Mouse (Mus musculus): ENCODE results near the gene Tff1. TPM values are rescaled to one million over a fixed set of nuclear protein-coding genes. Genes with fewer than 3 reads are reported as not detected.
A peak's percentile ranks its signal among the peaks of the same experiment; 100 is the strongest.

The Tff1 gene
- polyA plus RNA-seq, 1 experiment from 2014 or later, result 2.7 TPM

DNA sequence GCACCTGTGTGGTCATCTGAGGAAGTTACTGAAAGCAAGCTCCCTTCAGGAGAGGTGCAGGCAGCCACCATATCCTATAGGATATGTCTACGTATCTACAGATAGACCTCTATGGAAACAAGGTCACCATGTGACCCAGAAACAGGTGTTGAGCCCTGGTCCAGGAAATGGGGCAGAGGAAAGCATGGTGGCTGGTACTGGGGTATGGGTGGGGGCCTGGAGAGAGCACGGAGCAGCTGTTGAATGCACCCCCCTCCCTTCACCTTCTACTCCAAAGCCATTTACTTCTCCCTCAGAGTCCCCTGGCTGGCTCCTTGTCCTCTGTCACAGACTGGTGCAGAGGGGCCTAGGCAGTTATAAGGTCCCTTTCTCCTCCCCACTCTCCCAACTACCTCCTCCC is 1.3 kb downstream of the Tff1 start:
- H3K9ac ChIP-seq (ENCODE audit: low read depth, low read length), result no peak overlapping the region
- H3K4me3 ChIP-seq (ENCODE audit: low read length), result no peak overlapping the region

DNA sequence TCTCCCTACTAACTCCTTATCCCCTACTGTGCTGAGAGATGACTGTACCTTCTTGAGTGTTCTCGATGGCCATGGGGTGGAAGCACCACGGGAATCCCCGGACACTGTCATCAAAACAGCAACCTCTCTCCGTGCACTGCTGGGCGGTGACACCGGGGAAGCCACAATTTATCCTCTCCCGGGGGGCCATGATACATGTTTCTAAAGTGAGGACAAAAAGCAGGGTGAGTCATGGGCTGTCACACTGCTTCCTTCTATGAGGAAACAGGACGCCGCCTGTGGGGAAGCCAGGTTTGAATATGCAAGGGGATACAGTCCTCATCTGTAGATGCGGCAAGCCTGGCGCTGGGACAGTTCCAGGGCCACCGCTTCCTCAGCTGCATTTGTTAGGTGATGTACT is 2.5 kb downstream of the Tff1 start:
- H3K4me1 ChIP-seq (ENCODE audit: control insufficient read depth, insufficient read depth, low read length), result no peaks in the 10 kb centered on the region
- H3K36me3 ChIP-seq (ENCODE audit: control insufficient read depth, insufficient read depth, low read length), result no peaks in the 10 kb centered on the region
- no peak overlapping the region for H3K27ac ChIP-seq (ENCODE audit: low read length)
- 81% methylated on average over 12 of the region's 12 CpGs for WGBS
- H3K4me2 ChIP-seq (ENCODE audit: low read depth, low read length), result no peak overlapping the region
- no peak overlapping the region for H3K4me3 ChIP-seq (ENCODE audit: low read length)
- no peak overlapping the region for H3K9ac ChIP-seq (ENCODE audit: low read depth, low read length)
- H3K27me3 ChIP-seq (replicated peaks; ENCODE audit: control insufficient read depth, insufficient read depth, low read length), result no peaks in the 10 kb centered on the region
- H3K9me3 ChIP-seq (ENCODE audit: control insufficient read depth, low read length), result no peaks in the 10 kb centered on the region
- ATAC-seq, result no peak

More for the DNA sequence above, 1.3 kb downstream of the Tff1 start:
- no peak overlapping the region for H3K4me2 ChIP-seq (ENCODE audit: low read depth, low read length)
- no peaks in the 10 kb centered on the region for H3K27me3 ChIP-seq (replicated peaks; ENCODE audit: control insufficient read depth, insufficient read depth, low read length)
- H3K9me3 ChIP-seq (ENCODE audit: control insufficient read depth, low read length), result no peaks in the 10 kb centered on the region
- WGBS, result 79% methylated on average over 2 of the region's 2 CpGs
- ATAC-seq, result no peak
- no peak overlapping the region for H3K27ac ChIP-seq (ENCODE audit: low read length)
- no peaks in the 10 kb centered on the region for H3K36me3 ChIP-seq (ENCODE audit: control insufficient read depth, insufficient read depth, low read length)
- no peaks in the 10 kb centered on the region for H3K4me1 ChIP-seq (ENCODE audit: control insufficient read depth, insufficient read depth, low read length)

DNA sequence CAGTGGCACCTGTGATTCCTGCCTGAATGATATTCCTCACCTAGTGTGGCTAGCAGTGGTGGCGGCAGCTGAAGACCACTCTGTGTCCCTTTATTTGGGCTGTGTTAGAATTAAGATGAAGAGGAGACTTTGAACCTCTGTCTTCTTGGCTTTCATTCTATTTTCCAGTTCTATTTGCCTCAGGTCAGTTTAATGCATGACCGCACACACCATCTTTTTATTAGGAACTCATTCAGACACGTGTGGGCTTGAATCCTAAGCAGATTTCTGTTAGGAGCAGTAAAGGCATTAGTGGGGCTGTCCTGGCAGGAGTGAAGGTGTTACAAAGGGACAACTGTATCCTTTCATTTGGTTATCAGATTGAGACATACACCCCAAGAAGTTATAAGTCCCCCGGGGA is 4.8 kb downstream of the Tff1 start:
- Histone ChIP-seq H3K4me2 (ENCODE audit: low read depth, low read length) (no peak overlapping the region), H3K27ac (ENCODE audit: low read length) (no peak overlapping the region), H3K9ac (ENCODE audit: low read depth, low read length) (no peak overlapping the region), H3K36me3 (ENCODE audit: control insufficient read depth, insufficient read depth, low read length) (no peaks in the 10 kb centered on the region), H3K27me3 (replicated peaks; ENCODE audit: control insufficient read depth, insufficient read depth, low read length) (no peaks in the 10 kb centered on the region), H3K9me3 (ENCODE audit: control insufficient read depth, low read length) (no peaks in the 10 kb centered on the region), H3K4me3 (ENCODE audit: low read length) (no peak overlapping the region), H3K4me1 (ENCODE audit: control insufficient read depth, insufficient read depth, low read length) (0 out of 2 replicates have a peak, but pooled peaks cover 3% of the 10 kb centered on the region)
- ATAC-seq, result no peak
- WGBS, result 84% methylated on average over 4 of the region's 4 CpGs

DNA sequence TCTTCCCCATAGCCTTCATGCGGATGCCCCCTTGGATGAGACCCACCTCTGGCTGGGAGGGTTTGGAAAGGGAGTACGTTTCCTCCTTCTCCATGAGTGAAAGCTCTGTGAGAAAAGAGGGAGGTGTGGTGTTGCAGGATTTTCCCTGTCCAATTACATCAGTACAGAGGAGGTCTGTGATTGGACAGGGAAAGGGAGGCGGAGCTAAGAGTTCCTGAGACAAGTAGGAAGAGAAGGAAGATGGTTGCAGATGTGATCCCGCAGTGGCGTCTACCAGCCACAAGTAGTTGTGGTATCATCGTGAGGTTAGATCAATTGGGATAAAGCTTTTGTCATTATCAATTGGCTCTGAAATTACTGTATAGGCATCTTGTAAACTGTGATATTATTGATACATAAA is 7.2 kb downstream of the Tff1 start:
- no peak overlapping the region for H3K4me3 ChIP-seq (ENCODE audit: low read length)
- ATAC-seq, result no peak
- H3K27ac ChIP-seq (ENCODE audit: low read length), result no peak overlapping the region
- H3K9me3 ChIP-seq (ENCODE audit: control insufficient read depth, low read length), result no peaks in the 10 kb centered on the region
- H3K4me1 ChIP-seq (ENCODE audit: control insufficient read depth, insufficient read depth, low read length), result 0 out of 2 replicates have a peak, but pooled peaks cover 3% of the 10 kb centered on the region
- 81% methylated on average over 6 of the region's 6 CpGs for WGBS
- no peak overlapping the region for H3K4me2 ChIP-seq (ENCODE audit: low read depth, low read length)
- H3K9ac ChIP-seq (ENCODE audit: low read depth, low read length), result no peak overlapping the region
- H3K36me3 ChIP-seq (ENCODE audit: control insufficient read depth, insufficient read depth, low read length), result no peaks in the 10 kb centered on the region
- no peaks in the 10 kb centered on the region for H3K27me3 ChIP-seq (replicated peaks; ENCODE audit: control insufficient read depth, insufficient read depth, low read length)

DNA sequence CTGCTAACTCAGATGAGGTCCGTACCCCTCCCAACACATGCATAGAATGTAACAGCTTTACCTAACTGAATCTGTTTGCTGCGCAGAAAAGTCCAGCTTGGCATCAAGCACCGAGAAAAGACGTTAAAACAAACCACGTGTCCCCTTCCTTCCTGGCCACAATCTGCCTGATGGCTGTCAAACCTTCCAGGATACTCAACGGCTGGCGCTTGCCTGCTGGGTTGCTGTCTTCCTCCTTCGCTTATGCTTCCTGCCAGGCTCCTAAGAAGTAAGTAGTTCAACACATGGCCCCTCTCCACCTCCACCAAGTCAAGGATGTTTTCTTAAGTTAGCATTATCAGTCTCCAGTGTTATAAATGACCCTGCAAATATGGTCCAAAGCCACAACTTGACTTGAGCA is 11.3 kb downstream of the Tff1 start:
- no peak overlapping the region for H3K4me3 ChIP-seq (ENCODE audit: low read length)
- WGBS, result 66% methylated on average over 8 of the region's 8 CpGs
- no peak overlapping the region for H3K4me2 ChIP-seq (ENCODE audit: low read depth, low read length)
- H3K36me3 ChIP-seq (ENCODE audit: control insufficient read depth, insufficient read depth, low read length), result no peaks in the 10 kb centered on the region
- no peak overlapping the region for H3K27ac ChIP-seq (ENCODE audit: low read length)
- 0 out of 2 replicates have a peak, but pooled peaks cover 3% of the 10 kb centered on the region for H3K4me1 ChIP-seq (ENCODE audit: control insufficient read depth, insufficient read depth, low read length)
- no peak for ATAC-seq
- H3K27me3 ChIP-seq (replicated peaks; ENCODE audit: control insufficient read depth, insufficient read depth, low read length), result no peaks in the 10 kb centered on the region
- H3K9ac ChIP-seq (ENCODE audit: low read depth, low read length), result no peak overlapping the region
- H3K9me3 ChIP-seq (ENCODE audit: control insufficient read depth, low read length), result no peaks in the 10 kb centered on the region

DNA sequence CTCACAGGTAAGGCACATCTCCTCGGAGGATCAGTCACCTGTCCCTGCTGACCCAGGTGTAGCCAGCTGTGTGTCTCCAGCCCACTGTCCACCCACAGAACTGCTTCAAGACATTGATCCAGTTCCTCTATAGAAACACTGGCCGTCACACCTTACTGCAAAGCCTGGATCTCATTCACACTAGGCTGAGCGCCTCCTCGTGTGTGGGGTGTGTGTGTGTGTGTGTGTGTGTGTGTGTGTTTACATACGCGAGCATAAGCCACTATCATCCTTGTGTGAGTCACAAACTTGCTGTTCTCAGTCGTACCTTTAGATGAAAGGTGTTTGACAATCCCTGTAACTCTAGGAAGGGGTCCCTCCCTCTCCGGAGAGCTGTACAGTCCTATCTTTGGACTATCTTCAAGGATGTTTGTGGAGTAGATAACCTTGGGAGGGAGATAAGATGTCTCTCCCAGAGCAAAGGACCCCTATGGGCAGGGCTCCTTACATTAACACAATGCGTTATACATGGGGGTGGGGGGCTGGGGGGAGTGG is 12.0 kb downstream of the Tff1 start:
- Histone ChIP-seq H3K9me3 (ENCODE audit: control insufficient read depth, low read length) (no peaks in the 10 kb centered on the region), H3K4me1 (ENCODE audit: control insufficient read depth, insufficient read depth, low read length) (0 out of 2 replicates have a peak, but pooled peaks cover 3% of the 10 kb centered on the region), H3K4me2 (ENCODE audit: low read depth, low read length) (no peak overlapping the region), H3K9ac (ENCODE audit: low read depth, low read length) (no peak overlapping the region), H3K36me3 (ENCODE audit: control insufficient read depth, insufficient read depth, low read length) (no peaks in the 10 kb centered on the region), H3K4me3 (ENCODE audit: low read length) (no peak overlapping the region), H3K27me3 (replicated peaks; ENCODE audit: control insufficient read depth, insufficient read depth, low read length) (no peaks in the 10 kb centered on the region), H3K27ac (ENCODE audit: low read length) (no peak overlapping the region)
- 57% methylated on average over 9 of the region's 9 CpGs for whole genome bisulfite sequencing
- peak; percentile 60; the same call in 1 of the 2 replicates for ATAC-seq

DNA sequence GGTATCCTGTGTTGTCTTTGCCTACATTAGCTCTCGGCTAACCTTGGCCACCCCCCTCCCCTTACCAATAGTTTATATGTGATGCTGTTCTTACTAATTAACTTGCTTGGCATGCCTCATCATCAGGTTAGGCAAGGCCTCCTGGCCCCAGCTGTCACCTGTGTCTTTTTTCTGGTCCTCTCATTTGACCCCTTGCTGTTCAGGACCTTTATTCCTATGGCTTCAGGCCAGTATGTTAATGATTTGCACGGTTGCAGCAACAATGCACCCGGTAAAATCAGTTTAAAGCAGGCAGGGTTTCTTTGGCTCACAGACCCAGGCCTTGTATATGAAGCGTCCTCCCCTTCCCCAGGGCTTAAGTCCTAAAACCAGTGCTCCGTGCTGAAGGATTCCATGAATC is 12.6 kb downstream of the Tff1 start:
- no peaks in the 10 kb centered on the region for H3K36me3 ChIP-seq (ENCODE audit: control insufficient read depth, insufficient read depth, low read length)
- no peak overlapping the region for H3K27ac ChIP-seq (ENCODE audit: low read length)
- ATAC-seq, result peak; percentile 46
- H3K27me3 ChIP-seq (replicated peaks; ENCODE audit: control insufficient read depth, insufficient read depth, low read length), result no peaks in the 10 kb centered on the region
- H3K4me1 ChIP-seq (ENCODE audit: control insufficient read depth, insufficient read depth, low read length), result 0 out of 2 replicates have a peak, but pooled peaks cover 3% of the 10 kb centered on the region
- 54% methylated on average over 5 of the region's 5 CpGs for WGBS
- H3K4me3 ChIP-seq (ENCODE audit: low read length), result no peak overlapping the region
- H3K4me2 ChIP-seq (ENCODE audit: low read depth, low read length), result no peak overlapping the region
- no peak overlapping the region for H3K9ac ChIP-seq (ENCODE audit: low read depth, low read length)
- H3K9me3 ChIP-seq (ENCODE audit: control insufficient read depth, low read length), result no peaks in the 10 kb centered on the region

DNA sequence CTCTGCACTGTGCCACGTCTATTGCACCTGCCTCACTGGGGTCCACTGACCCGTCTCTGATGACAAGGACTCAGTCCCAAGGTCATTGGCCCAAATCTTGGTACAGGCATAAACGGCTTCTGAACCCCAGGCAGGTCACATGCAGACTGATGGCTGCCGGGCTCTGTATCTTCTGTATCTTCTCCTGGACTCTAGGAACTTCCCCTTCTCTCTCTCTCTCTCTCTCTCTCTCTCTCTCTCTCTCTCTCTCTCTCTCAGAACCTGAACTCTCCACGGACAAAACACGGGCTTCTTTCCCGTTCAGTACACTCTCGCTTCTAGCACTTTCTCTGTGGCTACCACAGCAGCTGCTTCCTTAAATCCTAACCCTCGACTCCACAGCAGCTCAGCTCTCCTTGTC is 19.1 kb downstream of the Tff1 start:
- H3K36me3 ChIP-seq (ENCODE audit: control insufficient read depth, insufficient read depth, low read length), result no peaks in the 10 kb centered on the region
- no peak overlapping the region for H3K4me2 ChIP-seq (ENCODE audit: low read depth, low read length)
- ATAC-seq, result no peak
- no peak overlapping the region for H3K4me3 ChIP-seq (ENCODE audit: low read length)
- WGBS, result 79% methylated on average over 9 of the region's 9 CpGs
- H3K9ac ChIP-seq (ENCODE audit: low read depth, low read length), result no peak overlapping the region
- H3K4me1 ChIP-seq (ENCODE audit: control insufficient read depth, insufficient read depth, low read length), result peaks cover 5% of the 10 kb centered on the region; the same call in 1 of the 2 replicates
- H3K27me3 ChIP-seq (replicated peaks; ENCODE audit: control insufficient read depth, insufficient read depth, low read length), result no peaks in the 10 kb centered on the region
- no peaks in the 10 kb centered on the region for H3K9me3 ChIP-seq (ENCODE audit: control insufficient read depth, low read length)
- no peak overlapping the region for H3K27ac ChIP-seq (ENCODE audit: low read length)

DNA sequence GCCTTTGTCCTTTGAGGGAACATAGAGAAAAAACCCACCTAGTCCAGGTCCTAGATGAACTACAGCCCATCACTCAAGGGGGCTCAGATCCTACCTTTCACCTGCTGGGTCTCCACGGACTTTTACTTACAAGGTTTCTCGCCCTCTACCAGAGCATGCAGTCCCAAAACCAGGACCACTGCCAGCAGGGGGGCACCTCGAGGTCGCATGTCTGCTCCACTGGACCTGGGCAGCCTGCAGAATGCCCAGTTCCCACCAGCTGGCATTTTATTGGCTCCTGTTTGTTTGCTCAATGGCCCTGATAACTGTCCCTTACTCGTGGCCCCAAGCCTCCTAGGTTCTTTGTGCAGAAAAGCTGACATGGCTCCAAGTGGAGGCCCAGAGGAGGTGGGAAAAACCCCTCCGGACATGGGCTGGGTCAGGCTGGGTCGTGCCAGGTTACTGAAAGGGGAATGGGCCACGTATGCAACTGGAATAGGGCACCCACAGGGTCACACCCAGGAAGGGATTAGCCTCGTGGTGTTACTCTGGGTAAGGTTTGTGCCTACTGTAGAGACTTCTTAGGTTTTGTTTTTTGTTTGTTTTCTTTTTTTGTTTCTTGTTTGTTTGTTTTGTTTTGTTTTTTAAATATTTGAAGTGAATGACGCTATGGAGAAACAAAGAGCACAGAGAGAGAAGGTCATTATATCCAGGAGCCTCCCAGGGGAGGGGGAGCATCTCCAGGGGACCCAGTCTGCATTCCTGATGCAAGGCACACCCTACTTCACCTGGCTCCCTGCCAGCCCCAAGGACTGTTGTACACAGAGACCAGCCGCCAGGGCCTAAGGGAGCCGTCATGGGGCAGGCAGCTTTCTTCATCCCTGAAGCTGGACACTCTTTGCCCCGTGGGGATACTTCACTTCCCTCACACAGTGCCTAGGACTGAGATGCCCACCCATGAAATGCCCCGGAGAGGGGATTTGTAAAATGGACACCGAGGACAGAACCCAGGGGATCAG is 20.7 kb downstream of the Tff1 start, which contains the start of gene Tff2:
Gene Tff2 (minus strand): TSS at position 243 of the 998 bp plus-strand sequence.
- WGBS, result 55% methylated on average over 15 of the region's 15 CpGs
- no peak within 1 kb of the TSS for H3K27ac ChIP-seq (ENCODE audit: low read length)
- ATAC-seq, result peak; percentile 84

More for the DNA sequence above, 20.7 kb downstream of the Tff1 start, which contains the start of gene Tff2:
- Histone ChIP-seq H3K4me3 (ENCODE audit: low read length) (no peak within 1 kb of the TSS), H3K9ac (ENCODE audit: low read depth, low read length) (no peak within 1 kb of the TSS), H3K27me3 (replicated peaks; ENCODE audit: control insufficient read depth, insufficient read depth, low read length) (no peaks in the 10 kb centered on the region), H3K4me2 (ENCODE audit: low read depth, low read length) (no peak within 1 kb of the TSS), H3K9me3 (ENCODE audit: control insufficient read depth, low read length) (no peaks in the 10 kb centered on the region), H3K36me3 (ENCODE audit: control insufficient read depth, insufficient read depth, low read length) (no peaks in the 10 kb centered on the region), H3K4me1 (ENCODE audit: control insufficient read depth, insufficient read depth, low read length) (peaks cover 5% of the 10 kb centered on the region; the same call in 1 of the 2 replicates)
